Mouse (Mus musculus): ENCODE measurements at regions not wholly inside any gene's neighbourhood (a gene's known extent, or its start where the extent isn't known, plus 50 kb on each side); places are given as distances from the start of the nearest gene placed in this dataset.

- Histone ChIP-seq H3K27me3 (replicated peaks) (no peaks in the 10 kb centered on the region), H3K27ac (no peak overlapping the region), H3K4me2 (no peak overlapping the region), H3K4me3 (replicated peaks) (no peak overlapping the region), H3K9me3 (no peaks in the 10 kb centered on the region), H3K36me3 (no peaks in the 10 kb centered on the region), H3K9ac (no peak overlapping the region), H3K4me1 (no peaks in the 10 kb centered on the region)
- WGBS: 71% methylated on average over 7 of the region's 7 CpGs
- no peak for ATAC-seq (ENCODE audit: insufficient read depth, low FRiP score, low read depth)
Observed at GRCm38 (mm10) chr19:6639681-6640080, 96.8 kb upstream of the Slc22a12 start.

GRCm38 (mm10) chr19:6633400-6633799 is 90.6 kb upstream of the Slc22a12 start:
- H3K4me2 ChIP-seq: no peak overlapping the region
- no peak overlapping the region for H3K4me3 ChIP-seq (replicated peaks)
- no peaks in the 10 kb centered on the region for H3K9me3 ChIP-seq
- no peak for ATAC-seq (ENCODE audit: insufficient read depth, low FRiP score, low read depth)
- no peak overlapping the region for H3K9ac ChIP-seq
- no peaks in the 10 kb centered on the region for H3K4me1 ChIP-seq
- H3K27ac ChIP-seq: no peak overlapping the region
- H3K36me3 ChIP-seq: no peaks in the 10 kb centered on the region
- H3K27me3 ChIP-seq (replicated peaks): no peaks in the 10 kb centered on the region
- WGBS: 33% methylated on average over 10 of the region's 10 CpGs

GRCm38 (mm10) chr19:6631817-6632216 is 89.0 kb upstream of the Slc22a12 start:
- H3K4me2 ChIP-seq: no peak overlapping the region
- WGBS: 81% methylated on average over 5 of the region's 5 CpGs
- no peaks in the 10 kb centered on the region for H3K9me3 ChIP-seq
- no peak overlapping the region for H3K27ac ChIP-seq
- H3K36me3 ChIP-seq: no peaks in the 10 kb centered on the region
- no peaks in the 10 kb centered on the region for H3K27me3 ChIP-seq (replicated peaks)
- no peak overlapping the region for H3K4me3 ChIP-seq (replicated peaks)
- H3K9ac ChIP-seq: no peak overlapping the region
- no peak for ATAC-seq (ENCODE audit: insufficient read depth, low FRiP score, low read depth)
- H3K4me1 ChIP-seq: no peaks in the 10 kb centered on the region

GRCm38 (mm10) chr19:6630613-6630940 is 87.7 kb upstream of the Slc22a12 start:
- no peak overlapping the region for H3K27ac ChIP-seq
- ATAC-seq (ENCODE audit: insufficient read depth, low FRiP score, low read depth): no peak

GRCm38 (mm10) chr19:6629911-6630612 is 87.2 kb upstream of the Slc22a12 start:
- 0 out of 2 replicates have a peak, but pooled peaks have one; percentile 35 for ATAC-seq (ENCODE audit: insufficient read depth, low FRiP score, low read depth)
- Histone ChIP-seq H3K4me3 (replicated peaks) (no peak overlapping the region), H3K27me3 (replicated peaks) (no peaks in the 10 kb centered on the region), H3K9ac (no peak overlapping the region), H3K4me1 (no peaks in the 10 kb centered on the region), H3K4me2 (no peak overlapping the region), H3K27ac (no peak overlapping the region), H3K36me3 (no peaks in the 10 kb centered on the region), H3K9me3 (no peaks in the 10 kb centered on the region)
- 82% methylated on average over 9 of the region's 9 CpGs for WGBS

More at GRCm38 (mm10) chr19:6630613-6630940, 87.7 kb upstream of the Slc22a12 start:
- Histone ChIP-seq H3K36me3 (no peaks in the 10 kb centered on the region), H3K4me3 (replicated peaks) (no peak overlapping the region), H3K4me1 (no peaks in the 10 kb centered on the region), H3K9ac (no peak overlapping the region), H3K4me2 (no peak overlapping the region), H3K9me3 (no peaks in the 10 kb centered on the region), H3K27me3 (replicated peaks) (no peaks in the 10 kb centered on the region)
- WGBS: 73% methylated on average over 4 of the region's 4 CpGs

GRCm38 (mm10) chr19:6625574-6625973 is 82.7 kb upstream of the Slc22a12 start:
- Histone ChIP-seq H3K4me3 (replicated peaks) (no peak overlapping the region), H3K9me3 (no peaks in the 10 kb centered on the region), H3K9ac (no peak overlapping the region), H3K27ac (no peak overlapping the region), H3K36me3 (no peaks in the 10 kb centered on the region), H3K27me3 (replicated peaks) (no peaks in the 10 kb centered on the region), H3K4me2 (no peak overlapping the region), H3K4me1 (no peaks in the 10 kb centered on the region)
- ATAC-seq (ENCODE audit: insufficient read depth, low FRiP score, low read depth): no peak
- 63% methylated on average over 3 of the region's 3 CpGs for whole genome bisulfite sequencing

- Histone ChIP-seq H3K4me1 (no peaks in the 10 kb centered on the region), H3K9ac (no peak overlapping the region), H3K9me3 (no peaks in the 10 kb centered on the region), H3K4me2 (no peak overlapping the region), H3K27me3 (replicated peaks) (no peaks in the 10 kb centered on the region), H3K4me3 (replicated peaks) (no peak overlapping the region), H3K27ac (no peak overlapping the region), H3K36me3 (no peaks in the 10 kb centered on the region)
- 79% methylated on average over 6 of the region's 6 CpGs for WGBS
- ATAC-seq (ENCODE audit: insufficient read depth, low FRiP score, low read depth): no peak
Observed at GRCm38 (mm10) chr19:6621023-6621422, 78.2 kb upstream of the Slc22a12 start.

GRCm38 (mm10) chr19:6619546-6619945 is 76.7 kb upstream of the Slc22a12 start:
- H3K4me2 ChIP-seq: no peak overlapping the region
- WGBS: 75% methylated on average over 6 of the region's 6 CpGs
- H3K36me3 ChIP-seq: no peaks in the 10 kb centered on the region
- no peaks in the 10 kb centered on the region for H3K9me3 ChIP-seq
- no peaks in the 10 kb centered on the region for H3K4me1 ChIP-seq
- H3K27ac ChIP-seq: no peak overlapping the region
- H3K9ac ChIP-seq: no peak overlapping the region
- H3K4me3 ChIP-seq (replicated peaks): no peak overlapping the region
- no peak for ATAC-seq (ENCODE audit: insufficient read depth, low FRiP score, low read depth)
- H3K27me3 ChIP-seq (replicated peaks): no peaks in the 10 kb centered on the region

- WGBS: 74% methylated on average over 5 of the region's 5 CpGs
- H3K4me2 ChIP-seq: no peak overlapping the region
- no peak for ATAC-seq (ENCODE audit: insufficient read depth, low FRiP score, low read depth)
Observed at GRCm38 (mm10) chr19:6616659-6617058, 73.8 kb upstream of the Slc22a12 start.

GRCm38 (mm10) chr19:6612441-6612840 is 69.6 kb upstream of the Slc22a12 start:
- Histone ChIP-seq H3K27ac (no peak overlapping the region), H3K4me2 (no peak overlapping the region)
- no peak for ATAC-seq (ENCODE audit: insufficient read depth, low FRiP score, low read depth)

More at GRCm38 (mm10) chr19:6616659-6617058, 73.8 kb upstream of the Slc22a12 start:
- Histone ChIP-seq H3K4me1 (no peaks in the 10 kb centered on the region), H3K4me3 (replicated peaks) (no peak overlapping the region), H3K9me3 (no peaks in the 10 kb centered on the region), H3K27ac (no peak overlapping the region), H3K27me3 (replicated peaks) (no peaks in the 10 kb centered on the region), H3K9ac (no peak overlapping the region), H3K36me3 (no peaks in the 10 kb centered on the region)

GRCm38 (mm10) chr19:6611921-6612320 is 69.1 kb upstream of the Slc22a12 start:
- no peak overlapping the region for H3K4me3 ChIP-seq (replicated peaks)
- no peak overlapping the region for H3K4me2 ChIP-seq
- no peak overlapping the region for H3K27ac ChIP-seq
- H3K27me3 ChIP-seq (replicated peaks): no peaks in the 10 kb centered on the region
- no peaks in the 10 kb centered on the region for H3K4me1 ChIP-seq
- no peak overlapping the region for H3K9ac ChIP-seq
- no peaks in the 10 kb centered on the region for H3K36me3 ChIP-seq
- ATAC-seq (ENCODE audit: insufficient read depth, low FRiP score, low read depth): no peak
- WGBS: 84% methylated on average over 5 of the region's 5 CpGs
- no peaks in the 10 kb centered on the region for H3K9me3 ChIP-seq

More at GRCm38 (mm10) chr19:6612441-6612840, 69.6 kb upstream of the Slc22a12 start:
- H3K9me3 ChIP-seq: no peaks in the 10 kb centered on the region
- H3K4me3 ChIP-seq (replicated peaks): no peak overlapping the region
- no peaks in the 10 kb centered on the region for H3K27me3 ChIP-seq (replicated peaks)
- no peaks in the 10 kb centered on the region for H3K36me3 ChIP-seq
- H3K4me1 ChIP-seq: no peaks in the 10 kb centered on the region
- no peak overlapping the region for H3K9ac ChIP-seq
- WGBS: 55% methylated on average over 7 of the region's 7 CpGs

GRCm38 (mm10) chr19:6610715-6611114 is 67.9 kb upstream of the Slc22a12 start:
- Histone ChIP-seq H3K36me3 (no peaks in the 10 kb centered on the region), H3K4me1 (no peaks in the 10 kb centered on the region), H3K27me3 (replicated peaks) (no peaks in the 10 kb centered on the region), H3K27ac (no peak overlapping the region), H3K4me3 (replicated peaks) (no peak overlapping the region), H3K9me3 (no peaks in the 10 kb centered on the region), H3K9ac (no peak overlapping the region), H3K4me2 (no peak overlapping the region)
- 64% methylated on average over 5 of the region's 5 CpGs for WGBS
- ATAC-seq (ENCODE audit: insufficient read depth, low FRiP score, low read depth): no peak

GRCm38 (mm10) chr19:6610051-6610450 is 67.2 kb upstream of the Slc22a12 start:
- no peaks in the 10 kb centered on the region for H3K36me3 ChIP-seq
- no peak overlapping the region for H3K4me3 ChIP-seq (replicated peaks)
- no peak overlapping the region for H3K27ac ChIP-seq
- H3K9me3 ChIP-seq: no peaks in the 10 kb centered on the region
- ATAC-seq (ENCODE audit: insufficient read depth, low FRiP score, low read depth): no peak
- no peaks in the 10 kb centered on the region for H3K4me1 ChIP-seq
- H3K4me2 ChIP-seq: no peak overlapping the region
- 61% methylated on average over 8 of the region's 8 CpGs for WGBS
- H3K9ac ChIP-seq: no peak overlapping the region
- no peaks in the 10 kb centered on the region for H3K27me3 ChIP-seq (replicated peaks)

Data from stomach, embryonic 15.5 days (tissue).